Mouse (Mus musculus): ENCODE data around the gene Lypd9.

DNA sequence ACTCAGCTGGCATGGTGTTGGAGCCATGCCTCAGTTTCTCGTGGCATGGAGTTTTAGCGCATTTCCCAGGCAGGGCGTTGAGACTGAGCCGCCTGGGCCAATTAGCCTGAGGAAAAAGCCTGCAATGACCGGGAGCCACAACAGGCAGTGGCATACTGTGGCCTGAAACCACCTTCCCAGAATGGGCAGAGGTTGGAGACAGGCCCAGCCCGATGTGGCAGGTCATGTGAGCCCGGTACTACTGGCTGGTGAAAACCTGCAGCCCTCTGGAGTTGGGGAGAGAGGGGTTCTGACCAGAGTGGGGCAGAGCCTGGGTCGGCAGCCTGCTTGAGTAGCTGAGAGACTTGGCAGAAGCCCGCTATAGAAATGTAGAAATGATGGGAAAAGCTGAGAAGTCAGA is 46.0 kb upstream of the Lypd9 start:
- TF ChIP-seq CTCF (IDR thresholded peaks at IDR 0.05; ENCODE audit: insufficient read depth, low read length) (no peak), POLR2A (IDR thresholded peaks at IDR 0.05; ENCODE audit: borderline replicate concordance, extremely low read depth, low read depth, low read length) (no peak)

Measured in lung, adult 2 months (tissue).